Mouse (Mus musculus) adrenal gland, postnatal 0 days (tissue): ENCODE results near the gene Msrb2. TPM values are rescaled to one million over a fixed set of nuclear protein-coding genes. Genes with fewer than 3 reads are reported as not detected.

Source experiments
- polyA plus RNA-seq: library from polyadenylated mRNA; unstranded; fragments of >200 nt; fragmentation: Nextera tagmentation; extraction: Ambion mirVana; gene quantifications from 2 replicates; pipeline ENCODE4 v1.2.1, GENCODE M21; 2015

The Msrb2 gene
- 41.1 and 49.8 TPM in 2 replicates for polyA plus RNA-seq

GRCm38 (mm10) chr2:19371390-19372158 lies at the start of gene Msrb2:
Gene Msrb2, plus strand, starts transcription at chr2:19371440.

Other genes with a start within 250 kb of the Msrb2 start
- 0.32 and 0.46 TPM in 2 replicates for gene Armc3, start 172.1 kb upstream of the Msrb2 start, polyA plus RNA-seq
- gene Ptf1a, start 74.2 kb downstream of the Msrb2 start, polyA plus RNA-seq = not detected in 2 replicates
- gene 4921504E06Rik, start 182.5 kb downstream of the Msrb2 start, polyA plus RNA-seq = 0.07 TPM in 1 of 2 replicates, not detected in the other